Mouse (Mus musculus) adrenal gland, adult 8-10 months (tissue): ENCODE results near the gene Dtnbp1. TPM values are rescaled to one million over a fixed set of nuclear protein-coding genes. Genes with fewer than 3 reads are reported as not detected.

Experiments used
- DNase-seq: peaks from one replicate; pipeline ENCODE4 v3.0.0; 2022
- total RNA-seq, 4 experiments: library from RNA; stranded (reverse); gene quantifications; 2 replicates each; pipeline ENCODE4 v1.2.4; 2022

Gene Dtnbp1
- total RNA-seq: 10 to 100 TPM; 36.0 to 41.1 (median 39.5) TPM

DNA sequence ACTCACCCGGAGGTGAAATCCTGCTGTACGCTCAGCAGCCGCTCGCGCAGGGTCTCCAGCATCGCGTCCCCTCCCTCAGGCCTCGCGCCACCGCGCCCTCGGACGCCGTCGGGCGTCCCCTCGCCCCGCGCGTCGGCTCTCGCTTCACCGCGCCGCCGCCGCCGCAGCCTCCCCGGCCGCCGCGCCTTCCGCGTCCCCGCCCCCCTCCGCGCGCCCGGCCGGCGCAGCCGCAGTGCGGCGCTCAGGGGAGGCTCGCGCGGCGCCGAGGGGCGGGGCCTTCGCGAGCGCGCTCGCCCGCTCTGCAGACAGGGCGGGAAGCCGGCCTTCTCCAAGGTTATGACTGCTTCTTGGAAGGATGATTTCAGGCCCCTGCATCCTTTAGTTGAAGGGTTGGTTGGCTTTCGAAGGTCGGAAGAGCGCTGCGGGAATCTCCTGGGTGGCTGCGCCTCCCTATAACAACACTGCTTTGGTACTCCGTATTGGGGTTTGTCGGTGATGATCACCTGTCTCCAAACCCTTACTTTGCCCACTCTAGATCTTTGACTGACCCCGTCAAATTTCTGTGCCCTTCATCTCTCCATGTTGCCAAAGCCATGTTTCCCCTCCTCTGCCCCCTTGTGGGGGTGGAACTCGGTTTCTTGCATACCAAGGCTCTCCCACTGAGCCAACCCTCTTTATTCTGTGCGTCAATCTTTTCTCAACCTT lies at the start of gene Dtnbp1:
Gene Dtnbp1 (minus strand): TSS at position 237 of the 705 bp plus-strand sequence.
- peak; percentile 40 for DNase-seq

DNA sequence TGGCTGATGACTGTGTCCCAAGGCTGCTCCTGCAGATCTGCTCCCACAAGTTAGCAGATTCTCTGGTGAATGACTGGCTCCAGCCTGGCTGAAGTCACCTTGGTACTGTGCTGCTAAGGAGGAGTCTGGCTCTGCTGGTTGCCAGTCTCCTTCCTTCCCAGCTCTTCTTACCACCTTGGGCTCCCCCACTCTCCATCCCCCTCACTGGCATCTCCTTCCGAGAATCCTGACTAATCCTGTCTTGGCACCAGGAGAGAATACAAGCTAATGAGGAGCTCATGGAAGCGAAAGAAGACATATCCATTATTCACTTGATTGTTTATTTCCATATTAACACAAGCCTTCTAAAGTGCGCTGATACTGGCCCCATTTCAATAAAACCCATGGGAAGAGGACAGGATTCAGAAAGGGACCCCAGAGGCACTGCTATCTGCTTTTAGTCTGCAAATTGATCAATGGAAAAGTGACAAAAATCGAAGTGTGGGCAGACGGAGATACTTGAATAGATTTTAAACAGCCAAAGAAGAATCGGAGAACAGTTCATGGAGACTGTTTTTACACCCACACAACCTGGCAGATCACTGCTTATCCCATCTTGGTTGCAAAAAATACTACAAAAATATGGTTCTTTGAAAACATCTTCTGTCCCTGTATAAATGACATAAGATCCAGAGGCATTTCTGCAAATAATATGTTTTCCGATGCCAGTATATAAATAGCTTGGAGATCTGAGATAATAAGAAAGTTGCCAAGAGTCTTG lies 47.5 kb upstream of the Dtnbp1 start:
- no peak for DNase-seq

DNA sequence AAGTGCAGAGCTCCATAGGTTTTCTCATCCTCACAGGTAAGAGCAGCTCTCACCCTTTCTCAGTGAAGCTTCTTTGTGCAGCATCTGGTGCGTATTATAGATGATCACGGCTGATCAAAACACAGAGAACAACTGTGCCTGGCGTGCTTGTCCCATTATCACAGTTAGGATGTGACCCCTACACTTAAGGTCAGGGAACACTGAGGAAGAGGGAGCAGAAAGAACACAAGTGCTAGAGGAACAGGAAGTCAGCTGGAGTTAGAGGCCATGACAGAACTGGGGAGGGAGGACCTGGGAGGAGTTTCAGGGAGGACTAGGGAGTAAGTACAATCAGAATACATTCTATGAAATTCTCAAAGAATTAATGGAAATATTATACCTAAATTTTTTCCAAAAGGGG lies 41.5 kb upstream of the Dtnbp1 start:
- no peak for DNase-seq

DNA sequence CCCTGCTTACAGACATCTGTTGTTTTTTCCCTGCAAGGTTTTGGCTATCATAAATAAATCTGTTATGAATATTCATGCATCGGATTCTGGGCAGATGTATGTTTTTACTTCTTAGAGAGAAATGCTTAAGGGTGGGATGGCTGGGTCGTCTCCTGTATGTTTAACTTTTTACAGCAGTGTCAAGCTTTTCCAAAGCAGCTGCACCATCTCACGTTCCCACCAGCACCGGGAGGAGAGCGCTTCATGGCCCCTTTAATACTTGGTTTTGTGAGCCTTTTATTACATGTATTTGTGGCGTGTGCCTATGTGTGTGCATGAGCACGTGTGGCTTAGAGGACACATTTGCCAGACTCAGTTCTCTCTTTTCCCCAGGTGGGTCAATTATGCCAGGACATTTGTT lies 38.8 kb upstream of the Dtnbp1 start:
- DNase-seq: no peak

DNA sequence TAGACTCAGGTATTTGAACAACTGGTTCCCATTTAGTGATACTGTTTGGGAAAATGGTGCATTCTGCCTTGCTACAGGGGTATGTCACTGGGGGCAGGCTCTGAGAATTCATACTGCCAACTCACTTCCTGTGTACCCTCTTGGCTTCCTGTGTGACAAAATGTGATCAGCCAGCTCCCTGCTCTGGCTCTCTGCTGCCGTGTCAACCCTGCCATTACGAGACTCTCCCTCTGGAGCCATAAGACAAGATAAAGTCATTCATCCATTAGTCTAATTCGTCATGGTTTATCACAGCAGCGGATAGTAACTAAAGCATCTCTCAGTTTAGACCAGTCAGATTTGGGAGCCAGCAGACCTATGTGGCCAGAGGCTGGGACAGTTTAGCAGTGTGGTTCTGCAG lies 38.2 kb upstream of the Dtnbp1 start:
- DNase-seq: no peak

- no peak for DNase-seq
Measured at GRCm38 (mm10) chr13:45036417-45036816, 34.5 kb upstream of the Dtnbp1 start.

DNA sequence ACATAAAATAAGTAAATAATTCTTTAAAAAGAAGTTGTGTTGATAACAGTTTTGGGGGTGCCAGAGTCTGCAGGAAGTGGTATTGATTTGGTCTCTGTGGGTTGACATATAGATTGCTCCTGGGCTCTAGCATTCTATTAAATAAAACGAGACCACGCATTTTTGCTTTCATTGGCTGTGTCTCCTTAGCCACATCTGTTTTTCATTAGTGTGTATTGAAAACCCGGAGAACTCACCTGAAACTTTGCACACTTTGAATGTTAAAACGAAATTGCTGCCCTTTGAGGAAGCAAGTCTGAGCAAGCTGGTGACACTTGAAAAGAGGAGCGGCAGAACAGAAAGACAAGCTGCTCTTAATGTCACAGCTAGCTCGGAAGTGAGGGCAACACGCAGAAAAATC lies 32.8 kb upstream of the Dtnbp1 start:
- no peak for DNase-seq

DNA sequence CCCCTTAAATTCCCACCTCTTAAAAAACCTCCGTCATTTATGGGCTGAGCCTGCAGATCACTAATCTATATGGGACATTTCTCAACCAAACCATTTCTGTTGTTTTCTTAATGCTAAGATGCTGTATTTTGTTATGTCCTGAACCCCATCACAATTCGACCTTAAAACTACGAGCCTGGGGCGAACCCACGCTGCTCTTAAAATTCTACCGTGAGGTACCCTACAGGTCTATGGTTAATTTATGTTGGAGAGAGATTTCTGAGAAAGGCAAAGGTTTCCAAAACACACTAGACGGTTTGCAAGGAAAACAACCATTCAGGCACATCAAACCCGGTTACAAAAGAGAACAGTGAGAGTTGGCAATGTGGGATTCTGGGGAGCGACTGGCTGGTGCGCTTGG lies 31.4 kb upstream of the Dtnbp1 start:
- no peak for DNase-seq

- DNase-seq: no peak
Measured at GRCm38 (mm10) chr13:45032484-45032883, 30.5 kb upstream of the Dtnbp1 start.

DNA sequence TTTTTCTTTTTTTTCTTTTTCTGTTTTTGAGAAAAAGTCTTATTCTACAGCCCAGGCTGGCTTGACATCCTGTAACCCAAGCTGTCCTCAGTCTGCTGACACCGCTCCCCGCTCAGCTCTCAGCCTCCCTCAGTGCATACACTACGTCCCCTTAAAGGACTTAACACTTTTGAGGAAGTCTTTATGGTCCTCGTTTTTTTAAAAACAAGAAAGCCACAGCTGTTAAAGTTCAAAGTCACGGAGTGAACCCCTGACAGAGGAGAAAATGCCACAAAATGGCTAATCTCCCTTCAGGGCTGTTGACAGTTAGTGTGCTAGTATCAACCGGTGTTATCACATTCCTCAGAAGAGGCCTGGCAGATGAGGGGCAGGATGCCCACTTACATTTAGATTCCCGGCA lies 29.8 kb upstream of the Dtnbp1 start:
- DNase-seq: no peak

DNA sequence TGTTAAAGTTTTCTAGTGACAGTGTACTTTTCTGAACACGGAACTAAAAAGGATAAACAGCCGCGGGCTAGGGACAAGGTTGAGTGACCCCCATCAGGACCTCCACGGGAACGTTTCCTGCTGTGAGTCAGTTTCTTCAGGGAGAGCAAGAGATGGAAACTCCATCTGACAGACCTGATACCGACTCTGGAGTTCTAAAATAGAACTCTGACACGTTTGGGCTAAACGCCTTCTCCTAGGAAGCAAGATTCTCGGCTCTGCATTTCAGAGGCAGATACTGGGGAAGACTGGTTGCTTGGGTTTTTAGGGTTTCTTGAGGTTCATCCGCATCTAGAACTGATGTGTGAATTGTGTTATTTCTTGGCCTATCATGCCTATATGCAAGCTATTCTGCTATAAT lies 29.4 kb upstream of the Dtnbp1 start:
- DNase-seq: no peak

DNA sequence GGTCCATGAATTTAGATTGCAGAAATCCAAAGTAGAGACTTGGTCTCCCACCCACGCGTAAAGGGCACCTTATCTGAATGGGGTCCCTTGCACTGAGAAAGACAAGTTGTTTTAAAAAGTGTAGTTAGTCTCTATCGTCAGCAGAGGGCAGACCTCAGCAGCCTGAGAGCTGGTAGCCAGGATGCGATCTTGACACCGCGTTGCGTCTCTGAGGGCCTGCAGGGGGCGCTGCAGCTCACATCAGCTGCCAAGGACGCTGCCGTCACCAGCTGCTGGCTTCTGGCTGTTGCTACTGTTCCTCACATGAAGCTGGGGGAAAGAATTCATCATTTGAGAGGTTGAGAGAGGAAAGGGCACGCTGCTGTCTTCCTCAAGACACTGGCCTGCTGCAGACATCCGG lies 28.9 kb upstream of the Dtnbp1 start:
- DNase-seq: peak; percentile 82

DNA sequence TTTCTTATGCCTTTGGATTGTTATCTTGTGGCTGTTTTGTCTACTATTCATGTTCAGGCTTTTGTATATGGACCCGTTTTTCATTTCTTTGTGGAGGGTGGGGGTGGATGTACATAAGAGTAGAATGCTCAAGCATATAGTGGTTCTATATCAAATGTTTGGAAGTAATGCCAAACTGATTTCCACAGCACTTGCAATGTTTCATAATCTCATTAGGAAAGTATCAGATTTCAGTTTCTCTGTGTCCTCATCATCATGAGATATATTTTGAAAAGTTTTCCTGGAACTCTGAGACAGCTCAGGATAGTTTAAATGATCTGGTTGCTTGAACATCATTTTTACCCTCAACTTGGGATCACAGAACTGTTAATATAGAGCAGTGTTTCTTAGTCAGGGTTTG lies 27.8 kb upstream of the Dtnbp1 start:
- DNase-seq: no peak

- DNase-seq: no peak
Measured at GRCm38 (mm10) chr13:45026291-45026690, 24.3 kb upstream of the Dtnbp1 start.

DNA sequence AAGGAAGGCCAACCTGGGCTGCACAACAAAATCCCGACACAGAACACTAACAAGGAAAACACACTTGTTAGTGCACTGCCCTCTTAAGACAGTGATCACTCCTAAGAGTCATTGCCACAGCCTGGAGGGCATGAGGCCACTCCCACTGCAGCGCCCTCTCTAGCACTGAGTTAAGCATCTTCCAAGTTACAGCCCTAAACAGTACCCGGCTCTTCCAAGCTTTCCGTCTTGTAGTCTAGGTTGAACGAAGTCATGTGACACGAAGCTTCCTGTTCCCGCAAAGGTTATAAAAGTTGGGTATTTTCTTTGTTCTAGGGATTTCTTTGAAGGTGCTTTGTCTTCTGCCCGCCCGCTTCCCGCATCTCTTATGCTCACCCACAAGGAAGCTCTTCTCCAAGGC lies 22.9 kb upstream of the Dtnbp1 start:
- DNase-seq: no peak

DNA sequence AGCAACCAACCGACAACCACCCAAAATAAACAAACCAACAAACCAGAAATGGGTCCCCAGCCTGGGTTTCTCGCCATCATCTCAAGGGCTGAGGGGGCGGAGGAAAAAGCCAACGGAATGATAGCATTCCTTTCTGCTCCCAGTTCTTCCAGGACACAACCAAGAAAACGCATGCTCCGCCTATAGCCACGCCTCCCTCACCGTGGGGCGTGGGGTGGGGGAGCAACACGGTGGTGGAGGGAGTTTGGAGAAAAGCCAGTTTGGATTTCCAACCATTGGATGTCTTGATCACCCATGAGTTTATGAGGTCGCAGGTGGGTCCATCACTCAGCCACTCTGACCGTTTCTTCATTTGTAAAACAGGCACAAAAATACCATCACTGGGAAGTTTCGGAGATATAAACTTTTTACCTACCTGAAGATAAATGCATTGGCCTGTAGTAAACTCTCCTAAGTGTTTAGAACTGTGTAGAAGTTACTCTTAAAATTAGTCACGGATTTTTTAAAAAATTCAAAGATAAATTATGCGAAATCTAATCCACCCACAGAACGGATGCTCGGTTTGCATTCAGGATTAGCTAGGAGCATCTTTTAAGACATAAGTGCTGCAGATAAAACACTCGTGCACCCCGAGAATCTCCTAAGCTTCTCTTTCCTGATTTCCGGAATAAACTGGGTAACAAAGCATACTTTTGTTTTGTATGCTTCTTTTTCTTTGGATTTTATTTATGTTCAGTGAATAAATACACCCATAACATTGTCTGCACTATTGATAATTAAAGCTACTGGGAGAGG lies 21.6 kb upstream of the Dtnbp1 start:
- no peak for DNase-seq

DNA sequence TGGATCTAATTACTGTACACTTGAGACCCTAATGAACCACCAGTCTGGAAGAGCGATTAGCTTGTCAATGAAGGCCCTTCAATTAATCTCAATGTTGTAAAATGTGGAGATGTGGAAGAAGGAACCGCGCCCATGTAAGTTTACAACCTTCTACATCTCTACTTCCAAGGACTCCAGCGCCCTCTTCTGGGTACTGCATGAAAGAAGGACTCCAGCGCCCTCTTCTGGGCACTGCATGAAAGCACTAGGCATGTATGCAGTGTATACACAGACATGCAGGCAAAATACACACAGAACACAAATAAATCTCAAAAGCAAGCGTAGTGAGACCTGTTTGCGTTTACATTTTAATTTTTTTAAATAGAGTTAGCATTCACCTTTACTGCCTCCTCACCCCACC lies 6.2 kb upstream of the Dtnbp1 start:
- no peak for DNase-seq

- DNase-seq: no peak
Measured at GRCm38 (mm10) chr13:45007726-45008125, 5.8 kb upstream of the Dtnbp1 start.

DNA sequence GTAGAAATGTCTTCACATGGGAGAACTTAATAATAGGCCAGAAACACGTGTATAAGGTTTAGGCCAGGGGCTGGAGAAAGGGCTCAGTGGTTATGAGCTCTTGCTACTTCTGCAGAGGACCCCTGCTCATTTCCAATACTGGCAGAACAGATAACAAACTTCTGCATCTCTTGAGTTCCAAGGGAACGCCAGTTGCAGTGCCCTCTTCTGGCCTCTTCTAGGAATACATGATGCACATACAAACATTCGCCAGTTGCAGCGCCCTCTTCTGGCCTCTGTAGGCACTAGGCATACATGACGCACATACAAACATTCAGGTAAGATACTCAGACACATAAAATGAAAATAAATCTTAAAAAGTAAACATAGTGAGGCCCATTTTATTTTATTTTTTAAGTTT lies 4.5 kb upstream of the Dtnbp1 start:
- no peak for DNase-seq

- no peak for DNase-seq
Measured at GRCm38 (mm10) chr13:45005861-45006260, 3.9 kb upstream of the Dtnbp1 start.

DNA sequence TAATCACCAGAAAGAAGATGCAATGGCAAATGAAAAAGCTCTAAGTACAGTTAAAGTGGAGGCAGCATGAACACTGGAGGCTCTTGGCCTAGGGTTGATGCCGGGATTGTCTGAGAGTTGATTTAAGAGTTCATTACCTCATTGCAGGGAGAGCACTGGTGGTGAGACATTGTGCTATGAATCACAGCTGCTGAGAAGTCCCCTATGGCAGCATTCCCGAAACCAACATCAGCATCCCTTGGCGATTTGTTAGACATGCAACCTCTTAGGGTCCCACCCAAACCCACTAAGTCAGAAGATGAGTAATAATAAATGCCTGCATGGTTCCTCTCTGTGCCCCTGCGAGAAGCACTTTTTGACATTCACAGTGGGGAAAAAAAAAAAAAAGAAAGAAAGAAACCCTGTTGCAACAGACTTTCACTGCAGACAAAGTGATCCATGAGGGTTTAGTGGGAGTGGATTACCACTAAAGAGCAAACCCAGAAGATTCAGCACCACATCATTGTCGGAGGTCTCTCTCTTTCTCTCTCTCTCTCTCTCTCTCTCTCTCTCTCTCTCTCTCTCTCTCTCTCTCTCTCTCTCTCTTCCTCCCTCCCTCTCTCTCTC lies 3.1 kb upstream of the Dtnbp1 start:
- no peak for DNase-seq

- DNase-seq: no peak
Measured at GRCm38 (mm10) chr13:45003026-45003425, 1.1 kb upstream of the Dtnbp1 start.
